ENCODE assay signal across 20 mouse cellular contexts in the genomic region with DNA sequence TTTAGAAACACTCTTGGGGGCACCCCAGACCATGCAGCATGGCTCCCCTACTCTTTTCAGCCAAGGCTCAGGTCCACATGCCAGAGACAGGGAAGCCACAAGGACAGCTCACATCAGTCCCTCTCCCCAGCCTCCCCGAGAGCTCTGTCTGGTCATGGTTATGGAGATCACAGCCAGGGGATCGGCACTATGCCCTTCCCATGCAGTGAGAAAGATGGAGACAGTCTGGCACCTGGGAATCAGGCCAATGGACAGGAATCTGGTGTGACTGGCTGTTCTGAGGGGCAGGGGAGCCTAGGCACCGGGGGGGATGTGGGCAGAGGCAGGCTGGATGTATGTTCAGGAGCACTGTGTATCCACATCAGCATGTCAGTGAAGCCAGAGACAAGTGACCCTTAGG.
DNase-seq lines count a peak whose midpoint lies in the region; ATAC-seq lines count a peak whose summit lies in the region.
"Had no signal": no experiment of that assay in that cellular context is flagged by ENCODE, and none has a peak within 500 bp of the region (broad histone marks: within the 10 kb centered on the region; RNA-seq: fewer than 3 reads in every experiment).

No protein-coding gene starts in this region.

- DNase-seq in left cerebral cortex, postnatal 4 days, result peak; percentile 81
- no peak for DNase-seq in left cerebral cortex, adult 18-20 months (ENCODE audit: low spot score in 2 of 2)
- peak; percentile 66 to 76 for DNase-seq in cerebellum, adult 18-20 months
- peak; percentile 93 to 95 for DNase-seq in cerebellum, postnatal 10 days
- no peak for DNase-seq in right cerebral cortex, adult 18-20 months
- no peak for DNase-seq in thymus, postnatal 14 days
- DNase-seq: adrenal gland, postnatal 10 days; gastrocnemius, postnatal 14 days; heart, adult 11 months; kidney, adult 9 months; kidney, postnatal 10 days; liver, postnatal 0 days; lung, postnatal 36 days; right cerebral cortex, postnatal 25 days; thymus, postnatal 25 days had no signal

- intact Hi-C loops in left cerebral cortex, postnatal 4 days (cut with DNase I), result no loop called here

- no peak for ATAC-seq in erythroblast, adult 5-6 weeks (replicated peaks; ENCODE audit: low FRiP score, poor library complexity, severe bottlenecking)
- ATAC-seq: forebrain, embryonic 13.5 days; intestine, embryonic 16.5 days; liver, embryonic 12.5 days; liver, postnatal 0 days; Patski had no signal

Comparison
In these comparisons a context has a peak if more than half of its experiments do, and no peak if none do; other contexts are left out.
1. DNase-seq: peak in left cerebral cortex, postnatal 4 days (single experiment), cerebellum, adult 18-20 months (2 of 2) and cerebellum, postnatal 10 days (2 of 2); none in left cerebral cortex, adult 18-20 months (0 of 2), right cerebral cortex, adult 18-20 months (single experiment) and thymus, postnatal 14 days (single experiment).